Mouse (Mus musculus): ENCODE data around the gene Gm3646.

DNA sequence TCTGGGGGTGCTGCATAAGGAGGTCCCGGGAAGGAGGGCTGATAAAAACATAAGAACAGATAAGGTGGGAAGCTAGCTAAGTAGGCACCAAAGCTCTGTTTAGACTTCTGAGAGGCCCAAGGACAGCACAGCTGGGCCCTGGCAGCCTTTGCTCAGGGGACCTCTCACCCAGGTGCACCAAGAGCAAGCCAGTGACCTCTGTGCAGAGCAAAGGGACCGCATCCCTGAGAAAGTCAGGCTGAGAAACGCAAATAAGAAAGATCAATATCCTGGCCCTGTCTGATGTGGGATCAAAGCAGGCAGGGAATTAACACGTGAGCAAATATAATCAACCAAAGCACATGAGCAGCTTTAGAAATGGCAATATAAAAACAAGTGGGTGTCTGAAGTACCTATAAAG, 7.9 kb upstream of the Gm3646 start:
- TF ChIP-seq CTCF (IDR thresholded peaks at IDR 0.05; ENCODE audit: low read depth, low read length) (no peak), POLR2A (IDR thresholded peaks at IDR 0.05; ENCODE audit: borderline replicate concordance, low read depth, low read length) (no peak)
